Mouse (Mus musculus) spleen, embryonic (tissue): Measurements from ENCODE around the gene Fbxo41.

ENCODE experiments used
- CTCF ChIA-PET: fragments of 350-600 bp; sonication (Branson Sonifier 250); formaldehyde crosslinking; loops from one replicate; lab custom pipeline; 2022; lab: Charles Lee

The Fbxo41 gene

DNA sequence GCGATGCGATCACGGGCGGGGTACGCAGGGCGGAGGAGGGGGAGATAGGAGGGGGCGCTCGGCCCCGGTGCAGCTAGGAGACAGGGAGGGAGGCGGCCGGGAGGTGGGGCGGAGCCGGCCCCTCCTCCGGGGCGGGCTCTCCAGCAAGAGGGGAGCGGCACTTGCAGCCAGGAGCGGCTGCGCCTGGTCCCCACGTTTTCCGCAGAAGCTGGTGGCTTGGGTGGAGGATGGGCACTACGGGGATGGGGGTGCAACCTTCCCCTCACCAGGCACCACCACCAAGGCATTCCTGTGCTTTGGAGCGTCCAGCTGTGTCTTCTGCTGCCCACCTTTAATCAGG, at the start of gene Fbxo41:
Gene Fbxo41, minus strand, starts transcription at position 84 of the 340 bp plus-strand sequence.
- CTCF ChIA-PET = no interaction called here

DNA sequence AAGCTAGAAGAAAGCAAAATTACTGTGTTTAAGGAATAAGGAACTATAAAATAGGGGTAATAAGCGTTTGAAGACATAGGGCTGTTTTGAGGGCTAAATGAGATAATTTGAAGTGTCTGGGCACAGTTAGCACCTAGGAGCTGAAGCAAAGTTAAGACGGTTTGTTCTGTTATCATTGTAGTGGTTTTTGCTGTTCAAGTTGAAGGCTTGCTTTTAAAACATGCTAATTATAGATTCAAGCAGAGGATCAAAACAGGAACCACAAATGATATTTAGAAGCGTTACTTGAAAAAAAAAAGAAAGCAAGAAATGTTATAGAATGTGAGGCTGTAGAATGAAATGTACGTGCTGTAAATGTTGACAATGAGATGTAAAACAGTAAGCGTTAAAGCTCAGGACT, 44.8 kb upstream of the Fbxo41 start:
- CTCF ChIA-PET = no interaction called here

GRCm38 (mm10) chr6:85544251-85544881, 41.6 kb upstream of the Fbxo41 start:
- CTCF ChIA-PET = no interaction called here

- CTCF ChIA-PET = no interaction called here
These were observed 40.8 kb upstream of the Fbxo41 start for GRCm38 (mm10) chr6:85543351-85544175.

DNA sequence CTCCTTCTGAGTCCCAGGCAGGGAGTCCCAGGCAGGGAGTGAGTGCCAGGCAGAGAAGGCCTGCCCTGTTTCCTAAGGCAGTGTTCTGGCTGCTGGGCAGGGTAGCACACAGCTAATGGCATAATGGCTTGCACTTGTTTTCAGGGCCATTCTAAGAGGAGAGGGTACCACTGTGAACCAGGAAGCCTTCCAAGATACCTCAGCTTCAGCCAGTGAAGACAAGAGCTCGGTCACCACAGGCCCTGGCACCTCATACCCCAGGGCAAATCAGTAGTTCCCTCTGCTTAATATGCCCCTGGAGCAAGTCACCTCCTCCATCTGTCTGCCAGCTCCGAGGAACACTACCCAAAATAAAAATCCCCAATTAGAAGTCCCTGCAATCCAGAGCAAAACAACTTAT, 20.0 kb upstream of the Fbxo41 start:
- CTCF ChIA-PET = no interaction called here

GRCm38 (mm10) chr6:85522026-85522425, 19.2 kb upstream of the Fbxo41 start:
- CTCF ChIA-PET = interaction anchor here (0.7 kb wide), 1 partner anchor 88 kb away, joined by 8 read pairs; no protein-coding TSS in a partner anchor

GRCm38 (mm10) chr6:85518091-85518693, 15.4 kb upstream of the Fbxo41 start:
- CTCF ChIA-PET = no interaction called here

GRCm38 (mm10) chr6:85515941-85516340, 13.1 kb upstream of the Fbxo41 start:
- CTCF ChIA-PET = no interaction called here

GRCm38 (mm10) chr6:85513531-85513910, 10.7 kb upstream of the Fbxo41 start, which contains the start of gene Egr4:
Gene Egr4 (minus strand): TSS chr6:85513589.
- CTCF ChIA-PET = no interaction called here

DNA sequence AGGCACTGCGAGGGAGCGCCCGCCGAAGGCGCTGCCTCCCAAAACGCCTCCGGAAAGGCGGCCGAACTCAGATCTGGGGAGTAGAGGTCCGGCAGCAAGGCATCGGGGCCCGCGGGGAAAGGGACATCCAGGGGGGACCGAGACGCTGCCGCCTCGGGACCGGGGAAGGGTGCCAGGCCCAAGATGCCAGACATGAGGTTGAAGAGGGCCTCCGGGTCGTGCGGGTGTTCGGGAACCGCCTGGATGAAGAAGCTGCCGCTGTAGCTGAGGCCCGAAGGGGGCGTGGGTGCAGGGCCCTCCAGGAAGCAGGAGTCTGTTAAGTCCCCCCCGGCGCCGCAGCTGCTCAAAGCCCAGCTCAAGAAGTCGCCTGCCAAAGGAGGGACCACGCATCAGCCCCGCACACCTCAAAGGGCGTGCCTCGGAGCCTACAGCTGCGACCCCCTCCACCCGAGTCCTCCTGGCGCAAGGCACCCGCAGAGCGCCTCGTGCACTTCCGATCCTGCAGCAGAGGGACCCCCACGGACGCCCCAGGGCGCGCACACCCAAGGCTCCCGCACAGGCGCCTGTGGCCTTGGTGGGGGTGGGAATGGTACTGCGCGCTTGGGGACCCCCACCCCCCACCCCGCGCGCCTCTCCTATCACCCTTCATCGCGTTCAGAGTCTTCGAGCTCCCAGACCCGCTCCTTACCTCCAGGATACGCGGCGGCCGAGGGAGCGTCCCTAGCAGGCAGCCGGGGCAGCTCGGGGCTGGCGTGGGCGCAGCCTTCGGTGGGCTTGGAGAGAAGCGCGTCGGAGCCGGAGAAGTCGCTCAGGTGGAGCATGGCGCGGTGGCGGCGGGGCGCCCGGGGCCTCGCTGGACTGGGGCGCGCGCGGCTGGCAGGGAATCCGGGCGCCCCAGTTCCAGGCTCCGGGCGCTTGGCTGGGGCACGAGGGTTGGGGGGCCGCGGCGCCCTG, 10.1 kb upstream of the Fbxo41 start:
- CTCF ChIA-PET = no interaction called here

- CTCF ChIA-PET = no interaction called here
These were observed 9.3 kb upstream of the Fbxo41 start for GRCm38 (mm10) chr6:85512056-85512440.

DNA sequence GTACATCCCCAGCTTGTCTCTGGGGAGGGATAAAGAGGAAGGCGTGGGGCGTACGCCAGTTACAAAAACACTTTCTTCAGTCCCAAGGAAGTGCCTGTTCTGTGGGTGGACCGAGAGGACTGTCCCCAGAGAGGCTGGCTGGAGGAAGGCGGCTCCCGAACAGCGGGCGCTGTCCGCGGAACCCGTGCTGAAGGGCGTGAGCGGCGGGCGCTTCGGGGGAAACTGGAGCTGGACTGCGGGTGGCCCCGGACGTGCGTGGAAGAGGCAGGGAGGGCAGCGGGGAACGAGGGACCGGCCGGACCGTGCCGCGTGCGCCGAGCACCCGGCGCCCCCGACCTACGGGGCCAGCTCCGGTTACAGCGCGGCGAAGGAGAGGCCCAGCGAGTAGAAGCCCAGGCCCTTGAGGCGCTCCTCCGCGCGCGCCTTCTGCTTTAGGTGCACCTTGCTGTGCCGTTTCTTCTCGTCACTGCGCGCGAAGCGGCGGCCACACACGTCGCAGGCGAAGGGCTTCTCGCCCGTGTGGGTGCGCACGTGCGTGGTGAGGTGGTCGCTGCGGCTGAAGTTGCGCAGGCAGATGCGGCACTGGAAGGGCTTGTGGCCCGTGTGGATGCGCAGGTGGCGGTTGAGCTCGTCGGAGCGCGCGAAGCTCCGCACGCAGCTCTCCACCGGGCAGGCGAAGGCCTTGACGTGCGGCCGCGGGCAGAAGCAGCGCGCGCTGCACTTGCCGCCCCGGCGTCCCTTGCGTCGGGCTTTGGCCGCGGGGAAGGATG, 8.7 kb upstream of the Fbxo41 start:
- CTCF ChIA-PET = interaction anchor here (0.8 kb wide), 1 partner anchor 46 kb away, joined by 3 read pairs; no protein-coding TSS in a partner anchor

- CTCF ChIA-PET = interaction anchor here (0.8 kb wide), 1 partner anchor 45 kb away, joined by 3 read pairs; no protein-coding TSS in a partner anchor
These were observed 7.7 kb upstream of the Fbxo41 start for GRCm38 (mm10) chr6:85510476-85510875.

DNA sequence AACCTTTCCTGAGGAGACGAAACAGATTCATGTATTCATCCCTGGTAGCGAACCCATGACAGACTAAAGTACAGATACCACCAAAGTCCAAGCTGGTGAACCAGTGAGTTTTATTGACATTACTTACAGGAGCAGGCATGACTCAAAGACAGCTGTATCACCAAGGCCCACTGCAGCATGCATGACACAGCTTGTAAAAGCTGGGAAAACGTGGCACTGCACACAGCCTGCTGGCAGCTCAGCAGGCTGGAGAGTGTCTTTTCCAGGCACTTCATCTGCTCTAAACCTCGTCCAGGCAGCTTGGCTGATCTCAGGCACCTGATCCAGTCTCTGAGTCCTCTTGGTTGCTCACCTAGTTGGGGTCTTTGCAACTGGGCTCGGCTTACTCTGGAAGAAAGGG, 5.8 kb upstream of the Fbxo41 start:
- CTCF ChIA-PET = no interaction called here

- CTCF ChIA-PET = no interaction called here
These were observed 2.1 kb upstream of the Fbxo41 start for GRCm38 (mm10) chr6:85504908-85505307.

GRCm38 (mm10) chr6:85502103-85502910, 487 bp downstream of the Fbxo41 start:
- CTCF ChIA-PET = no interaction called here

GRCm38 (mm10) chr6:85501571-85502102, 1.2 kb downstream of the Fbxo41 start:
- CTCF ChIA-PET = no interaction called here

- CTCF ChIA-PET = no interaction called here
These were observed 2.4 kb downstream of the Fbxo41 start for GRCm38 (mm10) chr6:85500416-85500815.

GRCm38 (mm10) chr6:85498147-85498546, 4.6 kb downstream of the Fbxo41 start:
- CTCF ChIA-PET = no interaction called here

GRCm38 (mm10) chr6:85496976-85497375, 5.8 kb downstream of the Fbxo41 start:
- CTCF ChIA-PET = no interaction called here
